Mouse (Mus musculus): Measurements from ENCODE around the gene Aars.
"Not testable (repeated sequence)": the region's sequence is repeated elsewhere in the genome, so short reads cannot be mapped to it uniquely, and the experiment has no call there.

The Aars gene

DNA sequence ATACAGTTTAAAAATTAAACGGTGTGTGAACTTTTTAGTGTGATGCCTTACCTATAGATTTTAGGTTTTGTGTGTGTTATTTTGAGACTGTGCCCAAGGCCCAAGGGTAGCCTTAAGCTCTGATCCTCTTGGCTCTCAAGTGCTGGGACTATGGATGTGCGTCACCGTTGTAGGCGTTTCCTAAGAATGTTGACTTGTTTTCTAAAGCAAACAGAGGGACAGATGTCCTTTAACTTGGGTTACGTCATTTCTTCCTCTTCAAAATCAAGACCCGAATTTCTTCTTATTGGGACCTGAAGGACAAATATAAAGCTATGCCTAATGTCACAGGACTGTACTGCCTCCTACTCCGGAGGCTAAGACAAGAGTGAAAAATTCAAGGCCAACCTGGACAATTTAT is at the start of gene Aars:
Gene Aars, plus strand, starts transcription at position 229 of the 400 bp plus-strand sequence.
- DNase-seq (ENCODE audit: low spot score in 2 of 2) = no peak

DNA sequence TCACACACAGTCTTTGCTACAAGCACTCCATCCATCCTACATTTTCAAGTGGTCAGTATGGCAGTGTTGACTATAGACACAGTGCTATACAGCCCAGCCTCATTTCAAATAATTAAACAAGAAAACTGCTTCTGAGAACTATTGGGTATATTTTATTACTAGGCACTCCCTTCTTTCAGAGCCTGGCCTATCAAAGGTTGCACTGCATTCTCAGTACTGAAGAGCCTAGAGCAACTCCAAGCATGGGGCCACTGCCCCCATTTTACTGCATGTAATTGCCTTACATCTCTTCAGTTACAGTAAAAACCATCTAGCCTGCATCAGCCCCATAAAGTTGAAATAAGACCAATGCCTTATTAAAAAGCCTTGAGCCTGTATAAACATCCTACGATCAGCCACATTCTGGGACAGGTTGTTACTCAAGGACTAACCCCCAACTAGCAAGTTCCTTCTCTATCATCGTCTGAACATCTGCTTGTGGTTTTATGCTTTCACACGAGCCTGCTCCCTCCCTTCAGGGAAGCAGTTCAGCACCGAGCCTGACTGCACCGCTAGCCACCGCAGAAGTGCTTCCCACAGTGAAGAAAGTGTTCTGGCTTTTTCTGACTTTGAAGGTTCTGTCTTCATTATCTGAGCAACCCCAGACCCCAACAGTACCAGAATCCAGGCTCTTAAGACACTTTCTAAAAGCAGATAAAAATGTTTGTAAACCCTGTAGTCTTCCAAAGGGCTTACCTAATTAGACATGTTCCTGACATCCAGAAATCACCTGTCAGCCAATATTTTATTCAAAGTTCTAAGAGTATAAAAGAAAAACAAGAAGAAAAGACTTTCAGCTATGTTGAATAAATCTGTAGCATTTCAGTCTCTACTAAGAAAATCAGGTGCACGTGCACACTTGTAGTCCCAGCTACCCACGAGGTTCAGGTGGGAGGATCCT is 44.9 kb upstream of the Aars start:
- DNase-seq (ENCODE audit: low spot score in 2 of 2) = no peak

GRCm38 (mm10) chr8:110990017-110990416 is 42.9 kb upstream of the Aars start:
- DNase-seq (ENCODE audit: low spot score in 2 of 2) = no peak

DNA sequence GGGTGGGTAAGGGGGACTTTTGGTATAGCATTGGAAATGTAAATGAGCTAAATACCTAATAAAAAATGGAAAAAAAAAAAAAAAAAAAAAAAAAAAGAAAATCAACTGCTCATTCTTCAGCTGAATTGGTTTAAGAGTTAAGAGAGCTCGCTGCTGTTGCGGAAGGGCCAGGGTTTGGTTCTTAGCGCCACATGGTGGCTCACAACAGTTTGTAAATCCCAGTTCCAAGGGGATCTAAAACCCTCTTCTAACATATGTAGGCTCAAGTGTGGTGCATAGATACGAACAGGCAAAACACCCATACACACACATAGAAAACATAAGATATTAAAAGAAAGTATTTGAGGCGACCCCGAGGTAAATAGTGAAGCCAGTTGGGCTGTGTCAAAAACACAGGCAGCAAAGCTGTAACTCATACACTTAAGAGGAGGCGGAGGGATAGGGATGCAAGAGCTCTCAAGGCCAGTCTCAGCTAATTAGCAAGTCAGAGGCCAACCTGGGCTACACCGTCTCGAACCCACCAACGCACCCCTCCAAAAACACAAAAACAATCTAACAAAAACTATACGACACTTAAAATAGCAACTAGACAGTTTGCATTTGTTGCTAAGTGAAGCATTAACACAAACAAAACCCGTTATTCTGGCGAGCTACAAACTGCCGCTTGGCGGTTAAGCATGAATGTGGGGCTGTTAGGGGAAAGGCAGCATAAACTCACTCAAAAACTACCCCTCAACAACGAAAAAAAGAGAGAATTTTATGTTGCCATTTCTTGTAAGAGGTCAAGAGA is 36.1 kb upstream of the Aars start:
- DNase-seq (ENCODE audit: low spot score in 2 of 2) = no peak

DNA sequence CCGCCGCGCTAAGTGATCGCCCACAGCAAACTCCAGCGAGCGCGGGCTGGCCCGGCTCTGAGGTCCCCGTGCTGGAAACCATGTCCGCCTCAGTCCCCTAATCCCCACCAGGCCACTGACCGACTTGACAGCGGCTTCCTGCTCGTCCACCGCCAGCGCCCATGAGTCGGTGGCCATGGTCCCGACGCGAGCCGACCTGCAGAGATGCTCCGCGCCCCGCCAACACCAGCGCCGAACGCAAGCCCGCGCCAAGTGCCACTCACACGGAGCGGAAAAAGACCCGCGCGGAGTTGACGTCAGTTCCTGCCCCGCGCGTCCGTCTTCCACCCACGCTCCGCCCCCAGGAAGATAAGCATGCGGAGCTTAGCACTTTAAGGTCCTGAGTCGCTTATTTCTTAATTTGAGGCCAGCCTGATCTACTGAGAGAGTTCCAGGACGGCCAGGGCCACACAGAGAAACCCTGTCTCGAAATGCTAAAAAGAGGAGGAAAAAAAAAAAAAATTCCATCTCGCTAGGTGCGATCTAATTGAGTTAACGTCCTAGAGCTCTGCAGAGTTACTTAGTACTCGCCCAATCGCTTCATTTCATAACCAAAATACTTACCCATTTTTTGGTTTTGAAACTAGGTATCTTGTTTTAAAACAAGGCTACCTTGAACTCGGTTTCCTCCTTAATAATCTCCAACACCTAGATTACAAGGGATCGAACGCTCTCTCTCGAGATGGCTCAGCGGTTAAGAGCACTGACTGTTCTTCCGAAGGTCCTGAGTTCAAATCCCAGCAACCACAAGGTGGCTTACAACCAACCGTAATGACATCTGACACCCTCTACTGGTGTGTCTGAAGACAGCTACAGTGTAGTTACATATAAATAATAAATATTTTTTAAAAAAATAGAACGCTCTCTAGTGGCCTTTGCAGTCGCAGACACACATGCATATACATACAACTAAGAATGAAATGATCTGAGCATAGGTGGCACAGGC is 35.1 kb upstream of the Aars start, which contains the start of gene Ddx19a:
Gene Ddx19a, minus strand, starts transcription at position 254 of the 985 bp plus-strand sequence.
- peak; percentile 79 to 89 for DNase-seq (ENCODE audit: low spot score in 2 of 2)

GRCm38 (mm10) chr8:111010230-111010991 is 22.5 kb upstream of the Aars start:
- DNase-seq (ENCODE audit: low spot score in 2 of 2) = not testable (repeated sequence)

DNA sequence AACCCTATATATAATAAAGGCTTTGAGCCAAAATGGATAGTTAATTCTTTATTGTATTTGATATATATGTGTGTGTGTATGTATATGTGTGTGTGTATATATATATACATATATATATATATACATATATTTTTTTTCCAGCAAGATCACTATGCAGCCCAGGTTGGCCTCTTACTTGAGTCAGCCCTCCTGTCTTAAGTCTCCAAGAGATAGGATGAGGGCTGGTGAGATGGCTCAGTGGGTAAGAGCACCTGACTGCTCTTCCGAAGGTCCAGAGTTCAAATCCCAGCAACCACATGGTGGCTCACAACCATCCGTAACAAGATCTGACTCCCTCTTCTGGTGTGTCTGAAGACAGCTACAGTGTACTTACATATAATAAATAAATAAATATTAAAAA is 6.3 kb upstream of the Aars start:
- not testable (repeated sequence) for DNase-seq (ENCODE audit: low spot score in 2 of 2)

DNA sequence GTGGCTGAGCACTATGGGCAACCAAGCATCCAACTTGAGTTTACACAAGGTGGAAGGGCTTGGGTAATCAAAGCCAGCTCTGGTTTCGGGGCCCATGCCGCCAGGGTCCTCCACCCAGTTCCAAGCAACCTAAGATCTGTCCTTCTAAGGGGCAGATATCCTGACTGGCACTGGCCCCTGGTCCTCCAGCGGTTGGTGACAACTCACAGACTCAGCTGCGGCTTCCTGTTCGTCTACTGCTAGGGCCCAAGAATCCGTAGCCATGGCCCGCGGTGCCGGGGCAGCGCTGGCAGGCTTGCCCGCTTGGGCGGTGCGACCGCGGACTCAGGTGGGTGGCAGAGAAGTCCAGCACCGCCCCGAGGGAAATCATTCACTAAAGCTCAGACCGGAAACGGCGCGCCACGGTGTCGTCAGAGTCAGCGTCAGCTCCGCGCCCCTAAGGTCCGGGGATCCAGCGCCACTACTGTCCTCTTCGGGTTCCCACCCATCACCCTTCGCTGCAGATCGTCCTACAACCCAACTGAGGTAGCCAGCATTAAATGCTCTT is 5.5 kb upstream of the Aars start:
- peak; percentile 73 to 87 for DNase-seq (ENCODE audit: low spot score in 2 of 2)

DNA sequence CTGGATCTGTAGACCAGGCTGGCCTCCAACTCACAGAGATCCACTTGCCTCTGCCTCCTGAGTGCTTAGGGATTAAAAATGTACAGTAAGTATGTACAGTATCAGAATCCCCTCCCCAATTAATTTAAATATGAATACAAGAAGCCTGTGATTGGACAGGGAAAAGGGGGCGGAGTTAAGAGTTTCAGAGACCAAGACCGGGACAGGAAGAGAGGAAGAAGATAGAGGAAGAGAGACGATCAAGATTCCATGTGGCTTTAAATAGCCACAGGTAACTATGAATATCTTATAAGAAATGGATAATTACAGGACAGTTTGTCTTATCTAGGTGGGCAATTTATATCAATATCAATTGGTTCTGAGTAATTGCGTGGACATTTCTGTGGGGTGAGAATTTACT is 3.4 kb upstream of the Aars start:
- no peak for DNase-seq (ENCODE audit: low spot score in 2 of 2)

GRCm38 (mm10) chr8:111030045-111030444 is 2.9 kb upstream of the Aars start:
- no peak for DNase-seq (ENCODE audit: low spot score in 2 of 2)

DNA sequence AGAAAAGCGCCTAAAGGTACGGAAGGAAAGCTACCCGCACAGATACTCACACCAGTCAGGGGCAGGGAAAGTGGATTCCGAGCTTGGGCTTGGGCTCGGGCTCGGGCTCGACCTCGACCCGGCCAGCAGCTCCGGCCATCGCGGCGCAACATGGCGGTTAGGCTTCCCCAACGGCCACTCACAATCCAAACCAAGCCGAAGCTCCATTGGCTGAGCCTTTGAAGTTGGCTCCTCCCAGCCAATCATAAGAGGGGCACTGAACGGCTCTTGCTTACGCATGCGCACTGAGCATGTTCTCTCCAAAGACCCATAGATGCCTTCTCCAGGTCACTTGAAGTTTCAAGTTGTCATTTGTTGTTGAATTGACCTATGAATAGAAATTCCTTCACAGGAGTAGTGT is 1.4 kb upstream of the Aars start, which contains the start of gene Ddx19b:
Gene Ddx19b, minus strand, starts transcription at position 180 of the 400 bp plus-strand sequence.
- DNase-seq (ENCODE audit: low spot score in 2 of 2) = no peak

GRCm38 (mm10) chr8:111033482-111034215 is 705 bp downstream of the Aars start:
- peak; percentile 95 to 97 for DNase-seq (ENCODE audit: low spot score in 2 of 2)

GRCm38 (mm10) chr8:111034276-111034675 is 1.3 kb downstream of the Aars start:
- no peak for DNase-seq (ENCODE audit: low spot score in 2 of 2)

DNA sequence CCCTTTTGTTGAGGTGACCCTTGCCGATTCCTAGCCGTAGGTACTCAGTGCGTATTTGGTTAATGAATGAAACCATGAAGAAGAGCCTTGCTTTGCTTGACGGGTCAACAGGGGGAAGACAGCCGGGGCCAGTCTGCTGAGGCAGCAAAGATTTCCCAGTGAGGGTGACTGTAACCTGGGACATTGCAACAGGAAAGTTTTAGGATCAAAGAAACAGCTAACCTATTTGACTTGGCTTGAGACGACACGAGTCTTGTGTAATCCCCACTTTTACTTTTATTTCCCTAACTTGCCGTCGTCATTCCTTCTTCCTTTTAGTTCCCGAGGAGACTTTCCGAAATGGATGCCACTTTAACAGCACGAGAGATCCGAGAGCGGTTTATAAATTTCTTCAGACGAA is 3.6 kb downstream of the Aars start:
- DNase-seq (ENCODE audit: low spot score in 2 of 2) = no peak

- DNase-seq (ENCODE audit: low spot score in 2 of 2) = no peak
These were observed 9.6 kb downstream of the Aars start for GRCm38 (mm10) chr8:111042546-111042945.

- DNase-seq (ENCODE audit: low spot score in 2 of 2) = no peak
These were observed 11.2 kb downstream of the Aars start for GRCm38 (mm10) chr8:111044003-111044734.

DNA sequence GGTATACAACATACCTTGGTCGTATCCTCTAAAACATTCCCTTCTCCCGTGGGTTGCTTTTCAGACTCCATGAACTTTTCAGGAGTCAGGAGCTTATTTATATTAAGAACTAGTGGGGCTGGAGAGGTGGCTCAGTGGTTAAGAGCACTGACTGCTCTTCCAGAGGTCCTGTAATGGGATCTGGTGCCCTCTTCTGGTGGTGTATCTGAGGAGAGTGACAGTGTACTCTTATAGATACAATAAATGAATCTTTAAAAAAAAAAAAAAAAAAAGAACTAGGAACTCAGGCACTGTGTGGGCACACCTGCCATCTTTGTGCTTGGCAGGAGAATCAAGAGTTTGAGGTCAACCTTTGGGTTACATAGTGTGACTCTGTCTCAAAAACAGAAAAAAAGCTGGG is 15.8 kb downstream of the Aars start:
- no peak for DNase-seq (ENCODE audit: low spot score in 2 of 2)

DNA sequence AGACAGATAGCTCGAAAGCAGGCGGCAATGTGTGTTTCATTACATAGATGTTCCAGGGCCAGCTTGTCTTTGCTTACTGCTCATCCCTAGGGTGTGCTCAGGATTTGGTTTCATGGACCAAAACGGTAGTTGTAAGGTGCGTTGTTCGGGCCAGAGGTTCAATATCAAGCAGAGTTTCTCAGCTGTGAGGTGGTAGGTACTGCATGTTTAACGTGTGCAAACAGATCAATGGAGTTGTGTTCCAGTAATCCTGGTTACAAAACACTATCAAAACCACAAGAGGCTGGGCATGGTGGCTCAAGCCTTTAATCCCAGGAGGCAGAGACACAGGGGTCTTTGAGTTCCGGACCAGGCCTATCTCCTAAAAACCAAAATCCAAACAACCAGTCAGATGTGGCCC is 16.2 kb downstream of the Aars start:
- DNase-seq (ENCODE audit: low spot score in 2 of 2) = no peak

Data from urinary bladder, postnatal 4 days (tissue).